Mouse (Mus musculus) induced T-regulatory cell, adult 2 months (primary cell): ENCODE measurements around the gene Anxa2.

Source experiments
- DNase-seq: peaks from one replicate; pipeline ENCODE4 v3.0.0-alpha.2; 2012; ENCODE audit warnings: low read depth

Anxa2 gene

DNA sequence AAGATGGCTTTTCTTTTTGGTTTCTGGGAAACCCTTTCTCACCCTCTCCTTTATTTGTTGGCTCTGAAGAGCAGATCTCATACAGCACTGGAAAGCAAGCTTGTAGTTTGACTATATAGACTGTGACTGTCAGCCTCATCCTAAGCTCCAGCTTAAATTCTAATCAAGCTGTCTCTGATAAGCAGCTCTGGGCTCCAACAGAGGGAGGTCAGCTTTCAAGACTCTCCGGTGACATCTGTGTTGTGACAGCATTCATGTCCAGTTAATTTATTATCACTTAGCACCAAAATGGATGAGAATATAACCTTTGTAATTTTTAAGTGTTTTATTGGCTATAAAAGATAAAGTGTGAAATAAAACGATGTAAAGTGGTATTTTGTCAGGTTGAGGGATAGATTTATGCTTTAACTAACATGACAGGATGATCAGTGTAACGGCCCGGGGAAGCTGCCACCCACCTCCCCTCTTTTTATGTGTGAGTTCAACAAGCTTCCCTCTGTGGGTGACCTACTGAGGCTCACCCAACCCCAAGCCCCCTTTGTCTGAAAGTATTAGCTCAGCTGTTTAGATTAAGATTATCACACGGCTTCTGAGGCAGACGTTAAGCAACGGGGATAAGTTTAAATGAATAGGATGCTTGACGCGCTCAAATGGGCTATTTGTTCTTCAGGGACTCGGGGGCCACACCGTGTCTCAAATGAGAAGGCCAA lies 58.6 kb downstream of the Anxa2 start:
- DNase-seq = no peak

DNA sequence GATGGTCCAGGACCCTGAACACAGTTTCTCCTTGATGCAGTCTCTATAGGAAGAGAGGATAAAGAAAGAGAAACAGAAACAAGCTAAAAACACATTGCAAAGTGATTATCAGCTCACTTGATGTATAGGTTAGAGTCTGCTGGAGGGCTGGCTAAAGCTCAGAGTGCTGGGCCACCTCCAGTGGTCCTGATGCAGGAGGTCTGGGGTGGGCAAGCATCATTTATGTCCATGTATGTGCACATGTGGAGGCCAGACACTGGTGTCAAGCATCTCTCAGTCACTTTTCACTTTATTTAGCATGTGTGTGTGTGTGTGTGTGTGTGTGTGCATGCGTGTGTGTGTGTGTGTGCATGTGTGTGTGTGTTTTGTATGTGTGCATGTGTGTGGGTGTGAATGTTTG lies 59.3 kb downstream of the Anxa2 start:
- no peak for DNase-seq

DNA sequence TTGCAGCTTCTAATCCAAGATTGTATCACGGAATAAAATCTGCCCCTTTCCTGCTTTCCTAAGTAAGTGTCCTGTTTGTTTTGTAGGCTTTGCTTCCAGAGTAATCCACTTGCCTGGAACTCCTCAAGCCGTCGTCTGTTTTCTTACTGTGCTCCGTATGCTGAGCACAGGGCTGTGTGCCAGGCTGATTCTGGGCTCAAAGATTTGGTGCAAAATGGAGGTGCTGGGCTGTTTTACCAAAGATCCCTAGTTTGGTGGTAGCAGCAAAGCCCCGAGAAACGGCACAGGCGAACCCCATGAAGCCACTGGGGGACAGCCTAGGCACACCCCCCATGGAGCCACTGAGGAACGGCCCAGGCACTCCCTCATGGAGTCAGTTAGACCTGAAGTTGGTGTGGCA lies 60.8 kb downstream of the Anxa2 start:
- no peak for DNase-seq

DNA sequence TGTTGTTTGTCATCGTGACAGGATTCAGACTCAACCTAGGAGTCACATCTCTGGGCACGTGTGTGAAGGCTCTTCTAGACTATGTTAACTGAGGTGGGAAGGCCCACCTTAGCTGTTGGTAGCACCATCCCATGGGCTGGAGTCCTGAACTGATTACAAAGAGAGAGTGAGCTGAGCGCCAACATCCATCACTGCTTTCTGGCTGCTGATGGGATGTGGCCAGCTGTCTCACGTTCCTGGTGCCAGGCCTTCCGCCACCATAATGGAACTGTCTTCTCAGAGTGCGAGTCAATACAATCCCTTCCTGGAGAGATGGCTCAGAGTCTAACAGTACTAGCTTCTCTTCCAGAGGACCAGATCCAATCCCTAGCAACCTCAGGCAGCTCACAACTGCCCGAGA lies 62.0 kb downstream of the Anxa2 start:
- DNase-seq = no peak

DNA sequence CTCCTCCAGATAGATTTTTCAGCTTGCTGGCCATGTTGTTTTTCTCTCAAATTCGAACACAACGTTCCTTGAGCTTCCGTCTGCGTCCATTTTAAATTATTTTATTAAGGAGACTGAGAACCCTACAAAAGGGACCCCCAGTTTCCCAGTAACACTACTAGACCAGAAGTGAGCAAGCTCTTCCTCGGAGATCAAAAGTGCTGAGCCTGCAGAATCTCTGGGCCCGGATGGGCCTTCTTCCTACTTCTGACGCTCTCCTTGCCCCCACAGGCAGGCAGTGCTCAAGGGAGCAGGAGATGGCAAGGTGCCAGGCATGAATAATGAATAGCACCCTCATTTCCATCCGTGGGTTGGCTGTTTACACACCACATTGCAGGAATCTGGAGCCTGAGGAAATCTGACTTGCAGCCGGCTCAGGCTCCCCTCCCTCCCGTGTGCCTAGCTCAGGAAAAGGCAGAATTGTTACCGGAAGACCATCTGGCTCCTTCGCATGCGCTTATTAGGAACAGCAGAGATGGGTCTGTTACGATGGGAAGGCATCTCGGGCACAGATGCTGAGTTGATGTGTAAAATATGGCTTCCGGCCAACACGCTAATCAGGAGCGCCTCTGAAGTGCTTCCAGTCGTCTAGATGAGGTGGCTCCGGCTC lies 64.1 kb downstream of the Anxa2 start:
- no peak for DNase-seq
